Mouse (Mus musculus) cortical plate, adult 2 months (tissue): ENCODE measurements around the gene Sec61a2.

Experiments used
- CTCF ChIP-seq: fragments of 200-500 bp; IDR thresholded peaks from 2 replicates; pipeline ENCODE4 v1.5.1; 2011; ENCODE audit warnings: mild to moderate bottlenecking, control low read depth, low read length; ENCODE audit not compliant: insufficient read depth; ENCODE audit errors: extremely low read depth
- POLR2A ChIP-seq: fragments of 200-500 bp; IDR thresholded peaks from 2 replicates; pipeline ENCODE4 v1.6.1; 2011; ENCODE audit warnings: mild to moderate bottlenecking, low read length, control low read depth; ENCODE audit not compliant: insufficient read depth; ENCODE audit errors: extremely low read depth

DNA sequence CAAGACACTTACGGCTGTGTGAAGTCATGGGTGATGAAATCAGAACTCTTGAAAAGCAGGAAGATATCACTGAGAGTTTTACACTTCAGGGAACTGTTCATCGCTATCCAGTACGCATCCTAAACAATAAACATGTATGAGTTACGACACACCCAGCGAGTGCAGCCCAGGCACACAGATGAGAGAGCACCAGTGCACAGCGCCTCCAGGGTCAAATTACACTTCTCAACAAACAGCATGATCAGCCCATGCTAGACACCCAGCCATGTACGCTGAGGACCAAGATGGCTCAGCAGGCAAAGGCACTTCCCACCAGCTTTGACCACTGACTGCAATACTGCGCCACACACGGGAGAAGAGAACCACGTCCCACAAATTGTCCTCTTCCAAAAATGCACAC lies 74.0 kb downstream of the Sec61a2 start:
- TF ChIP-seq CTCF, result no peak
- no peak for TF ChIP-seq POLR2A
